Mouse (Mus musculus) ES-Bruce4 (cell line): ENCODE results near the gene Nutf2-ps1.

Experiments used
- CTCF ChIP-seq: IDR thresholded peaks from one replicate; pipeline ENCODE4 v1.8.1; 2011; ENCODE audit warnings: low read depth, low read length
- POLR2A ChIP-seq: IDR thresholded peaks from one replicate; pipeline ENCODE4 v1.8.1; 2011; ENCODE audit warnings: low read length; ENCODE audit not compliant: insufficient read depth

DNA sequence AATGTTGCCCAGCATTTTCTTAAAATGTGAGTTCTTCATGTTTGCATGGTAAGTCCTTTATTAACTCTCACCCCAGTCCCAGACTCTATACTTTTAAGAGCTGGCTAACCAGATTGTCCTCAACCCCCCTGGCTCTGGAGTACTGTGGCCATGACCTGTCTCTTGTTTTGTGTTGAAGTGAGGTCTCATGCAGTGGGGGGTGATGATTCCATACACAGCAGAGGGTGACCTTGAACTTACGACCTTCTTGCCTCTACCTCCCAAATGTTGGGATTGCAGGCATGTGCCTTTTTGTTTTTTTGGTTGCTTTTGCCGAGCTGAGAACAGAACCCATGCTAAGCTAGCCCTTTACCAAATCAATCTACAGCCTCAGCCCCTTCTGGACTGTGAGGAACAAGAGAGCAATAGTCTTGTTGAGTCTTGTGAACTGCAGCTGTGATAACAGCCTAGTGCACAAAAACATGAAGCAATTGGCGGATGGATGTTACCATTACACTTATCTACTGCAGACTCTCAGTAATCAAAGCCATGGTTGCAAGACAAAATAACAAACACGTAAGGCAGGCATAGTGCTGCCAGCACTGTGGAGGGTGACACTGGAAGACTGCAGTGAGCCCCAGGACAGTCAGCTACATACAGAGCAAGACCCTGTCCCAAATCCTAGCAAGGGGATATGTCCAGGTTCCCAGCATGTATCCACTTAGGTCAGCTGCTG, 13.4 kb downstream of the Nutf2-ps1 start:
- TF ChIP-seq CTCF: no peak
- no peak for TF ChIP-seq POLR2A
